Mouse (Mus musculus): Measurements from ENCODE around the gene 2610028H24Rik. TPM values are rescaled to one million over a fixed set of nuclear protein-coding genes. Genes with fewer than 3 reads are reported as not detected.

The 2610028H24Rik gene
- total and polyA plus RNA-seq, 3 experiments, result 0.10 to 0.15 TPM; not detected in 1

DNA sequence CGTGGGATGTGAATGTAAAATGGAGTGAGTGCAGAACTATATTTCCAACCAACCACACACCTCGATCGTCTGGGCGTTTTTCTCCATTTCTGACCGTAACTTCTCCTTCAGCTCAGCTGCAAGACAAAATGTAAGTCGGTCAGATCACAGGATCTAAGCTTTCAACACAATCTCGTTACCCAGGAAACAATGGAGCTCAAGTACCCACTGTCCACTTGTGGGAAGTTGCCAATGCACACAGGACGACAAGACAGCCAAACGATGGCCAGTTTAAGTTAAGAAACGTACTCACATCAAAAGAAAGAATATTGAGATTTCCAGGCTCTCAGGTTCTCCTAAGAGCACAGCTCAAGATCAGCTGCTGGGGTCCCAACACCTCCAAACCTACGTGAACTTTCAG, 15.0 kb upstream of the 2610028H24Rik start:
- Histone ChIP-seq H3K4me3 (ENCODE audit: control insufficient read depth in 1 of 2, insufficient read depth in 1 of 2, low read depth in 2 of 2, low read length in 2 of 2) (no peak overlapping the region), H3K27ac (ENCODE audit: control insufficient read depth, low read depth, low read length) (no peak overlapping the region), H3K9ac (ENCODE audit: control insufficient read depth, low read depth, low read length, poor library complexity, severe bottlenecking) (no peak overlapping the region), H3K27me3 (ENCODE audit: control insufficient read depth in 1 of 2, insufficient read depth in 2 of 2, low read length in 2 of 2) (no peaks in the 10 kb centered on the region), H3K4me1 (ENCODE audit: control insufficient read depth in 1 of 2, insufficient read depth in 2 of 2, low read length in 2 of 2) (no peaks in the 10 kb centered on the region), H3K9me3 (replicated peaks; ENCODE audit: insufficient read depth, low read length) (no peaks in the 10 kb centered on the region), H3K36me3 (ENCODE audit: control insufficient read depth in 1 of 2, insufficient read depth in 2 of 2, low read length in 2 of 2) (peaks cover 0 to 28% of the 10 kb centered on the region in 2 experiments; a peak in 2 of 4 replicates), H3K79me2 (ENCODE audit: control insufficient read depth, insufficient read depth, low read length, poor library complexity) (no peaks in the 10 kb centered on the region)
- no peak for DNase-seq (ENCODE audit: low read depth, low spot score)
- no peak for TF ChIP-seq EP300 (IDR thresholded peaks at IDR 0.05; ENCODE audit: low read depth in 1 of 2, low read length in 2 of 2)
- no peak for TF ChIP-seq ZMIZ1 (IDR thresholded peaks at IDR 0.05; ENCODE audit: low read depth, low read length)
- no peak for TF ChIP-seq UBTF (IDR thresholded peaks at IDR 0.05; ENCODE audit: borderline replicate concordance, insufficient read depth, low read depth, low read length)
- no peak for TF ChIP-seq POLR2AphosphoS5 (IDR thresholded peaks at IDR 0.05; ENCODE audit: borderline replicate concordance, low read depth, low read length)
- TF ChIP-seq USF1 (IDR thresholded peaks at IDR 0.05; ENCODE audit: low read depth, low read length), result no peak
- TF ChIP-seq POLR2A (IDR thresholded peaks at IDR 0.05; ENCODE audit: control insufficient read depth in 1 of 2, insufficient read depth in 1 of 2, low read depth in 1 of 2, low read length in 2 of 2, poor library complexity in 1 of 2), result no peak
- TF ChIP-seq TCF12 (IDR thresholded peaks at IDR 0.05; ENCODE audit: low read depth, low read length), result no peak
- no peak for TF ChIP-seq ZC3H11A (IDR thresholded peaks at IDR 0.05; ENCODE audit: low read depth, low read length)
- no peak for TF ChIP-seq JUND (IDR thresholded peaks at IDR 0.05; ENCODE audit: low read depth, low read length)
- no peak for TF ChIP-seq ELF1 (IDR thresholded peaks at IDR 0.05; ENCODE audit: low read depth, low read length)
- TF ChIP-seq NELFE (IDR thresholded peaks at IDR 0.05; ENCODE audit: low read depth, low read length), result no peak

GRCm38 (mm10) chr10:76439107-76439890, 9.6 kb upstream of the 2610028H24Rik start:
- Histone ChIP-seq H3K27ac (ENCODE audit: control insufficient read depth, low read depth, low read length) (no peak overlapping the region), H3K9ac (ENCODE audit: control insufficient read depth, low read depth, low read length, poor library complexity, severe bottlenecking) (no peak overlapping the region), H3K36me3 (ENCODE audit: control insufficient read depth in 1 of 2, insufficient read depth in 2 of 2, low read length in 2 of 2) (peaks cover 13 to 16% of the 10 kb centered on the region in 2 experiments), H3K9me3 (replicated peaks; ENCODE audit: insufficient read depth, low read length) (no peaks in the 10 kb centered on the region), H3K4me1 (ENCODE audit: control insufficient read depth in 1 of 2, insufficient read depth in 2 of 2, low read length in 2 of 2) (peaks cover 4 to 15% of the 10 kb centered on the region in 2 experiments; a peak in 3 of 4 replicates), H3K27me3 (ENCODE audit: control insufficient read depth in 1 of 2, insufficient read depth in 2 of 2, low read length in 2 of 2) (no peaks in the 10 kb centered on the region), H3K79me2 (ENCODE audit: control insufficient read depth, insufficient read depth, low read length, poor library complexity) (peaks cover 25% of the 10 kb centered on the region), H3K4me3 (ENCODE audit: control insufficient read depth in 1 of 2, insufficient read depth in 1 of 2, low read depth in 2 of 2, low read length in 2 of 2) (no peak overlapping the region)
- no peak for TF ChIP-seq E2F4 (IDR thresholded peaks at IDR 0.05; ENCODE audit: borderline replicate concordance, low read depth, low read length)
- no peak for TF ChIP-seq TAL1 (IDR thresholded peaks at IDR 0.05; ENCODE audit: low read length)
- TF ChIP-seq RAD21 (IDR thresholded peaks at IDR 0.05; ENCODE audit: low read depth, low read length), result no peak
- TF ChIP-seq CHD2 (IDR thresholded peaks at IDR 0.05; ENCODE audit: low read length), result no peak
- no peak for TF ChIP-seq ELF1 (IDR thresholded peaks at IDR 0.05; ENCODE audit: low read depth, low read length)
- no peak for TF ChIP-seq KAT2A (conservative IDR thresholded peaks at IDR 0.05; ENCODE audit: low read depth, low read length)
- TF ChIP-seq NELFE (IDR thresholded peaks at IDR 0.05; ENCODE audit: low read depth, low read length), result no peak
- no peak for TF ChIP-seq MYB (IDR thresholded peaks at IDR 0.05; ENCODE audit: low read depth, low read length)
- no peak for TF ChIP-seq POLR2A (IDR thresholded peaks at IDR 0.05; ENCODE audit: control insufficient read depth in 1 of 2, insufficient read depth in 1 of 2, low read depth in 1 of 2, low read length in 2 of 2, poor library complexity in 1 of 2)
- TF ChIP-seq MYC (IDR thresholded peaks at IDR 0.05; ENCODE audit: low read depth, low read length), result no peak
- no peak for TF ChIP-seq MAX (IDR thresholded peaks at IDR 0.05; ENCODE audit: low read length)
- no peak for TF ChIP-seq BHLHE40 (IDR thresholded peaks at IDR 0.05; ENCODE audit: borderline replicate concordance, low read depth, low read length)
- no peak for TF ChIP-seq CHD1 (IDR thresholded peaks at IDR 0.05; ENCODE audit: low read depth, low read length)
- TF ChIP-seq ZMIZ1 (IDR thresholded peaks at IDR 0.05; ENCODE audit: low read depth, low read length), result no peak
- no peak for DNase-seq (ENCODE audit: low read depth, low spot score)

All from MEL (cell line).